Mouse (Mus musculus): Measurements from ENCODE around the gene Timm10b. TPM values are rescaled to one million over a fixed set of nuclear protein-coding genes. Genes with fewer than 3 reads are reported as not detected.

Gene Timm10b
- total RNA-seq, 2 experiments from 2014 or later, result 84.2 to 85.0 TPM

DNA sequence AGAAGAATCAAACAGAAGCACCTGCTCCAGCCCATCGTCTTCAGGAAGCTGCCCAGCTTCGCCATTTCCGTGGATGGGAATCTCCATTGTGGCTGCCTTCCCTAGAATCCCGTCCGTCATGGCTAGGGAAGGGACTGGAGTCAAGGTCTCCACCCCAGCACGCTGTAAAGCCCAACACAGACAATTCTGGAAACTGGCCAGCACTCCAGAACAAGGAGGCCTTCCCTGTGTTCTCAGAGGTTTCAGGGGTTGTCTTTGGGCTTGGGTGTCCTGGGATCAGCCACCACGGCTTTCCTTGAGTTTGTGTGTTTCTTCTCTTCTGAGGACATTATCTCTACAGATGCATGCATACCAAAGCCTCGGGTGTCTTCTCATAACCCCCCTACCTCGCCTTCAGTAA lies 552 bp upstream of the Timm10b start:
- intact Hi-C loops (cut with DNase I), result no loop called here

DNA sequence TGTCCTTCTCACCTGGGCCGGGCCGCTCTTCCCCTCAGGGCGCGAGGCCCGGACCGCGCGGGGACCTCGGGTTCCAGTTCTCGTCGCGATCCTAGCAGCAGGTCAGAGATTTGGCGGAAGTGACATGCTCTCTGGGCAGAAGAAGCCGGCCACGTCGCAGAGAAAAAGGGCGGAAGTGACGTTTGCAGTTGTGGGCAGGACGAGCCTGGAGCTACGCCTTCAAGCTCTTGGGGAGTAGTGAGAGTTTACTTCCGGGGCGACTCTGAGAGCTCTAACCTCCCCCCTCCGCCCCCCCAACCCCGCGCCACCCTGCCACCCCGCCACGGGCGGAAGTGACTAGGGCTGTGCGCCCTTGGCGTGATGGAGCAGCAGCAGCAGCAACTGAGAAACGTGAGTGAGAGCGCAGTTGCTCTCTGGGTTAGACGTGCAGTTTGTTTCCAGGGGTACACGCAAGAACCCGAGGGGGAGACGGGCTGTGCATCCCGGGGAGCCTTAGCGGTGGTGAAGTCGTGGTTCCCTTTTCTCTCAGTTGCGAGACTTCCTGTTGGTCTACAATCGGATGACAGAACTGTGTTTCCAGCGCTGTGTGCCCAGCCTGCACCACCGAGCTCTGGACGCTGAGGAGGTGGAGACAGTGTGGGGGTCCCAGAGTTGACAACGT lies 507 bp downstream of the Timm10b start, which contains the start of the genes Arfip2 and Gm45799:
Gene Arfip2, minus strand, starts transcription at position 184 of the 661 bp plus-strand sequence.
Gene Gm45799, plus strand, starts transcription at position 320 of the 661 bp plus-strand sequence.
- DNase-seq, result peak; percentile 95
- intact Hi-C loops (cut with DNase I), result loop anchor here (2.0 kb wide), 3 partner anchors 86 to 170 kb away; partner anchors contain the start of genes Ilk, Mrpl17, Rrp8 and Smpd1

More for the DNA sequence above, 552 bp upstream of the Timm10b start:
- DNase-seq, result no peak

DNA sequence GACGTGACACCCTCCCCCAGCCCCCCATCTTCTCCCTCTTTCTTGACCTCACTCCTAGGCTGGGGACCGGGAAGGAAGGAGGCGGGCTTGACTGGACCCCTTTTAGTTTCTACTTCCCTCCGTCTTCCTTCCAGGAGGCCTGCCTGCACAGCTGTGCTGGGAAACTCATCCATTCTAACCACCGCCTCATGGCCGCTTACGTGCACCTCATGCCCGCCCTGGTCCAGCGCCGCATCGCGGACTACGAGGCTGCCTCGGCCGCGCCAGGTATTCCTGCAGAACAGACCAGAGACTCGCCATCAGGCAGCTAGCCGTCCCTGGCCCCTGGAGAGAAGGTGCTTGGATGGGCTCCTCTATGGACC lies 1.0 kb downstream of the Timm10b start:
- intact Hi-C loops (cut with DNase I), result loop anchor here (2.0 kb wide), 3 partner anchors 86 to 170 kb away; partner anchors contain the start of genes Ilk, Mrpl17, Rrp8 and Smpd1
- DNase-seq, result peak in 1 of 2 experiments; percentile 32

DNA sequence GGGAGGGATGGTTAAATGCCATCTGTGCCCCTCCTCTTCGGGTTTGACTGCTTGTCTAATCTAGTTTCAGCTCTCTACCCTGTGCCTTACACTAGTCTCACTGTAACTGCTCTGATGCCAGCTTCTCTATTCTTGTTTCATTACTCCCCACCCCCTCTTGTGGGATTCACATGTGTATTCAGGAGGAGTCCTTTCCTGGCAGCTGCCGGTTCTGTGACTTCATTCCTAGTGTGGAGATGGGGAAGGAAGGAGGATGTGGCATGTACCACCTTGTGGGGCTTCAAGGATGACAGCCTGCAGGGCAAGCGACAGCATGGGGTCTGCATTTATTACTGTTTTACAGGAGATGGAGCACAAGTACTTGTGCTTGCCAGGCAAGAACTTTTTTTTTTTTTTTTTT lies 2.1 kb downstream of the Timm10b start:
- DNase-seq, result no peak
- intact Hi-C loops (cut with DNase I), result loop anchor here (2.0 kb wide), 3 partner anchors 87 to 169 kb away; partner anchors contain the start of genes Ilk, Mrpl17, Rrp8 and Smpd1

DNA sequence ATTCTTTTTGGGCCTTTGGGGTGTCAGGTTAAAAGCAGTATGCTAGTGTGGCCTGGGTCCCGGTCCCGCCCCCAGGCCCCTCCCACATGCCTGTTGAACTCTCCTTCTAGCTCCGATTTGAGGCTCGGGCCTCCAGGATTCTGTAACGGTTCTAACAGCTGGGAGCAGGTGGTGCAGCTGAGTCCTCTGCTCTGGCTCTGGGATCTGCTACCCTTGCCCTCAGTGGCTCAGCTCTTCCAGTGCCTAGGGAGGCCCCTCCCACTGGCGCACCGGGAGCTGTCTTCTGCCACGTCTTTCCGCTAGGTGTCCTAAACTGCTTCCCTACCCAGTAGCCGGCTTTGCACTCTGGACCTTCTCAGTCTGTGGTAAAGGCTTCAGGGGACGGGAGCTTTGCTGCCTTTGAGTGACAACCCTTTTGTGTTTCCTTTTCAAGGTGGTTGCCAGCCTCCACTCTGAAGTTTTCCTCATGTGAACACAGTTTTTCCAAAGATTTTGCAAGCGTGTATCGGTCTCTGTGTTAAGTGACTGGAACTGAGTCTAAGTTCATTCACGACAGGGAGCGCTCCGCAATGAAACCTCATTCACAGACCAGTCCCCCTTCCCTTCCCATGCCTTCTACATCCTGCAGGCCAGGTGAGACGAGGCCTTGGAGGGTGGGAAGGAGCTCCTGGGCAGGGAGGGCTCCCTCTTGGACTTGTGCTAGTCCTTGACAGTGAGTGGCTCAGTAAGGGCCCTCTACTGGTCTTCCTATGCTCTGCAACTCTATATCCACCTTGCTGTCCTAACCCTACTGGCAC lies 11.0 kb downstream of the Timm10b start, which contains the start of gene Dnhd1:
Gene Dnhd1, plus strand, starts transcription at position 189 of the 797 bp plus-strand sequence.
- intact Hi-C loops (cut with DNase I), result loop anchor here (5.0 kb wide), 1 partner anchor 39 kb away; no protein-coding TSS in a partner anchor

DNA sequence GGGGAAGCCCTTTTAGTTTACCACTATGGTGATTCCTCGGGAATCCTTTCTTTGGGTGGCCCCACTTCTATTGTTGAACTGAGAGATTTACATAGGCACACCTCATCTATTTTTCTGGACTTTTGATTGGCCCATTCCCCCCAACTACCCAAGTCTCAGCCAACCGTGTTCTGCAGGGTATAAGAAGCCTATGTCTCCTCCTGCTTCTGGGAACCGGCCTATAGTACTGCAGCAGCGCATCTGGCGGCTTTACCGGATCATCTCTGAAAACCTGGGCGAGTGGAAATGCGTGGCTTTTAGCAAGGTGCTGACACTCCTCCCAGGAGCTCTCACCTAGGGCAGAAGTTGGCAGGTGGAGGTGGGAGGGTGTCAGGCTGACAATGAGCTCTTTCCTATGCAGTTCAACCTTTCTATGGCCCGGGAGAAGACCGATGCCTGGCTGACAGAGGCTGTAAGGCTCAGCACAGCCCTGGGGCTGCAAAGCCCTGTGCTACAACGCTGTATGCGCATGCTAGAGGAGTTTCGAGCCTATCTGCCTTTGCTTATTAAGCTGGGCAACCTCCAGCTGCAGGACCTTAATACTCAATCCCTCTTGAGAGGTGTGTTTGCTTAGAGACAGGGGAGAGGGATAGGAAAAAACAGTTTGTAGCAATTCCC lies 45.8 kb downstream of the Timm10b start:
- intact Hi-C loops (cut with DNase I), result no loop called here
- no peak for DNase-seq

More for the DNA sequence above, 11.0 kb downstream of the Timm10b start, which contains the start of gene Dnhd1:
- peak; percentile 71 to 75 for DNase-seq

DNA sequence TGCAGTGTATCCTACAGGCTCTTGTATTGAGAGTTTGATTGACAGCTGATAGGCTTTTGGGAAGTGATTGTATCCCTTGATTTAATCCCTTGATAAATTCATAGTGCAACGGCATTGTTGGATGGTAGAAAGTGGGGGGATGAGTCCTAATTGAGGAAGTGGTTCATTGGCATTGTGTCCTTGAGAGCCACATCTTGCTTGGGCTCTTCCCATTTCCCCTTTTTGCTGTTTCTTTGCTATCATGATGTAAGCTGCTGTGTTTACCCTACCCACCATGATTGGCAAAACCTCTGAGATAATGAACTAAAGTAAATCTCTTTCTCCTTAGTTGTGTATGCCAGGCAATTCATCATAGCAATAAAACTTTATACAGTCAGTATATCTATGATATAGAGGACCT lies 51.0 kb downstream of the Timm10b start:
- no peak for DNase-seq
- intact Hi-C loops (cut with DNase I), result no loop called here

Other genes starting within 250 kb of the Timm10b start
- 10 to 100 TPM; 18.1 to 19.0 TPM for gene Fam160a2, start 240.0 kb upstream of the Timm10b start, total RNA-seq (2021)
- not detected for gene Cnga4, start 235.5 kb upstream of the Timm10b start, total RNA-seq (2021)
- not detected for gene Cckbr, start 214.3 kb upstream of the Timm10b start, total RNA-seq (2021)
- gene Cavin3, start 157.8 kb upstream of the Timm10b start, total RNA-seq (2021), result 10 to 100 TPM; 19.9 to 22.4 TPM
- gene Smpd1, start 85.7 kb upstream of the Timm10b start, total RNA-seq (2021), result 100 to 1,000 TPM; 156 to 163 TPM
- gene Apbb1, start 58.4 kb upstream of the Timm10b start, total RNA-seq (2021), result 100 to 1,000 TPM; 116 TPM
- gene Hpx, start 39.9 kb upstream of the Timm10b start, total RNA-seq (2021), result not detected
- gene Trim3, start 6.5 kb upstream of the Timm10b start, total RNA-seq (2021), result 10 to 100 TPM; 22.9 to 23.0 TPM
- 10 to 100 TPM; 13.4 TPM for gene Arfip2, start 360 bp downstream of the Timm10b start, total RNA-seq (2021)
- 1 to 10 TPM in 1 of 2 experiments, under 1 TPM in 1; 1.00 to 6.3 TPM for gene Gm45799, start 496 bp downstream of the Timm10b start, total RNA-seq (2021)
- gene Dnhd1, start 10.8 kb downstream of the Timm10b start, total RNA-seq (2021), result under 1 TPM; 0.62 to 0.72 TPM
- gene Ilk, start 96.5 kb downstream of the Timm10b start, total RNA-seq (2021), result 10 to 100 TPM; 95.1 to 98.9 TPM
- gene Rrp8, start 97.3 kb downstream of the Timm10b start, total RNA-seq (2021), result 10 to 100 TPM; 10.1 to 11.2 TPM
- 100 to 1,000 TPM in 1 of 2 experiments, 10 to 100 TPM in 1; 97.5 to 100 TPM for gene Taf10, start 104.3 kb downstream of the Timm10b start, total RNA-seq (2021)
- gene Tpp1, start 112.2 kb downstream of the Timm10b start, total RNA-seq (2021), result 10 to 100 TPM; 44.7 to 47.5 TPM
- gene Dchs1, start 147.6 kb downstream of the Timm10b start, total RNA-seq (2021), result 1 to 10 TPM; 8.6 to 9.8 TPM
- gene Mrpl17, start 171.0 kb downstream of the Timm10b start, total RNA-seq (2021), result 100 to 1,000 TPM; 115 to 117 TPM

All from heart, postnatal 36 days (tissue).